Comparison of ENCODE assay signal across 27 mouse cellular contexts in genomic region chr2:60682554-60682953, GRCm38 (mm10). TPM values are rescaled to one million over a fixed set of nuclear protein-coding genes. Genes with fewer than 3 reads are reported as not detected.
"Had no signal": no experiment of that assay in that cellular context is flagged by ENCODE, and none has a peak within 500 bp of the region (broad histone marks: within the 10 kb centered on the region; RNA-seq: fewer than 3 reads in every experiment).

No protein-coding gene starts in this region.

- H3K27ac ChIP-seq: gastrocnemius, adult 2 months; heart, embryonic 10.5 days; hindbrain, embryonic 13.5 days; hindbrain, embryonic 15.5 days; hindbrain, postnatal 0 days; kidney, embryonic 15.5 days; kidney, postnatal 0 days; limb, embryonic 13.5 days; limb, embryonic 15.5 days had no signal

- H3K27me3 ChIP-seq: heart, embryonic 12.5 days; hindbrain, embryonic 13.5 days; hindbrain, embryonic 15.5 days; kidney, embryonic 15.5 days; limb, embryonic 15.5 days had no signal

- DNase-seq: gastrocnemius, adult 2 months; gastrocnemius, postnatal 10 days; gastrocnemius, postnatal 25 days; heart, adult 18-20 months; heart, postnatal 10 days; heart, postnatal 4 days; kidney, adult 11 months; kidney, adult 2 months; kidney, adult 9 months; kidney, postnatal 14 days; kidney, postnatal 36 days; layer of hippocampus, adult 9-11 months; layer of hippocampus, postnatal 36 days; left cerebral cortex, postnatal 4 days had no signal

- H3K9me3 ChIP-seq: heart, embryonic 10.5 days; heart, embryonic 12.5 days; hindbrain, embryonic 13.5 days; hindbrain, embryonic 15.5 days; kidney, embryonic 15.5 days; limb, embryonic 13.5 days; limb, embryonic 15.5 days had no signal

- H3K4me3 ChIP-seq: gastrocnemius, adult 2 months; heart, embryonic 10.5 days; heart, embryonic 12.5 days; hindbrain, embryonic 13.5 days; hindbrain, embryonic 15.5 days; kidney, embryonic 15.5 days; limb, embryonic 13.5 days; limb, embryonic 15.5 days had no signal

- ATAC-seq: hindbrain, postnatal 0 days; intestine, embryonic 16.5 days had no signal

- H3K36me3 ChIP-seq: heart, embryonic 10.5 days; heart, embryonic 12.5 days; hindbrain, embryonic 13.5 days; hindbrain, embryonic 15.5 days; kidney, embryonic 15.5 days; limb, embryonic 13.5 days; limb, embryonic 15.5 days had no signal

- H3K4me1 ChIP-seq: kidney, embryonic 15.5 days; limb, embryonic 13.5 days; limb, embryonic 15.5 days had no signal

- H3K4me2 ChIP-seq: heart, embryonic 12.5 days; hindbrain, embryonic 13.5 days; hindbrain, embryonic 15.5 days; kidney, embryonic 15.5 days; limb, embryonic 13.5 days; limb, embryonic 15.5 days had no signal

- H3K9ac ChIP-seq: heart, embryonic 12.5 days; hindbrain, embryonic 13.5 days; hindbrain, embryonic 15.5 days; kidney, embryonic 15.5 days; limb, embryonic 13.5 days; limb, embryonic 15.5 days had no signal

RNA-seq across cellular contexts. Expression of gene Itgb6, which starts 39.9 kb away (rescaled TPM):
- total RNA-seq: granulocyte monocyte progenitor cell, adult 5-6 weeks; left cerebral cortex, adult 18-20 months; left cerebral cortex, postnatal 4 days had no signal
- polyA plus RNA-seq: hindbrain, embryonic 15.5 days; liver, adult 2 months had no signal
